ENCODE assay signal across 14 mouse cellular contexts in the genomic region with DNA sequence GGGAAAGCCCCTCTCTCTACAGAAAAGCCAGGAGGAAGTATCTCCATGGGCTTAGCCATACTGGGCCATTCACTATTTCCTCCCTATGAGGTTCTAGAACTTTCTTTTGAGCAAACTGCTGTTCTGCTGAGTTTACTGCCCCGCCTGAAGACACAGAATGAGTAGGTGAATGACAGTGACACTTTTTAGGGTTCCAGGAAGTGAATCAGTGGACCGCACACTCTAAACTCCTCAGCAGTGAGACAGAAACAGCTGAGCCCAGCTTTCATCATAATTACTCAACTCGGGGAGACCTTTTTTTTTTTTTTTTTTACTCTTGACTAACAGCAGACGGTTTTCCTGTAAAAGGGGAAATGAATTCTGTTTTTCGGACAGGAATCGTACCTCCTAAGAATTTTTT. TPM values are rescaled to one million over a fixed set of nuclear protein-coding genes. Genes with fewer than 3 reads are reported as not detected.
A peak's percentile ranks its signal among the peaks of the same experiment; 100 is the strongest.
DNase-seq lines count a peak whose midpoint lies in the region; ATAC-seq lines count a peak whose summit lies in the region.
"Had no signal": no experiment of that assay in that cellular context is flagged by ENCODE, and none has a peak within 500 bp of the region (broad histone marks: within the 10 kb centered on the region; RNA-seq: fewer than 3 reads in every experiment).

No protein-coding gene starts in this region.

- H3K36me3 ChIP-seq in kidney, embryonic 15.5 days, result peaks cover 4% of the 10 kb centered on the region; the same call in 1 of the 2 replicates
- no peaks in the 10 kb centered on the region for H3K36me3 ChIP-seq in macrophage (ENCODE audit: inconsistent target)

- H3K9ac ChIP-seq in kidney, embryonic 15.5 days, result no peak overlapping the region
- H3K9ac ChIP-seq: forebrain, postnatal 0 days; liver, embryonic 14.5 days had no signal

- no peak for ATAC-seq in kidney, embryonic 15.5 days (replicated peaks; ENCODE audit: low FRiP score)
- ATAC-seq: forebrain, postnatal 0 days had no signal

- H3K4me2 ChIP-seq in kidney, embryonic 15.5 days, result no peak overlapping the region

- 41% methylated on average over 6 of the region's 6 CpGs for WGBS in kidney, embryonic 15.5 days
- 0% methylated on average over 6 of the region's 6 CpGs for WGBS in macrophage (ENCODE audit: missing documents)

- H3K27ac ChIP-seq in kidney, embryonic 15.5 days, result peak overlapping the region; percentile 39; the same call in 1 of the 2 replicates
- H3K27ac ChIP-seq in brown adipose tissue, adult 24 weeks (replicated peaks; ENCODE audit: low read depth, low read length), result 0 out of 2 replicates have a peak overlapping the region, but pooled peaks have one; percentile 52
- peak overlapping the region; percentile 94 for H3K27ac ChIP-seq in macrophage
- H3K27ac ChIP-seq: liver, embryonic 14.5 days had no signal

- H3K4me3 ChIP-seq in kidney, embryonic 15.5 days (replicated peaks), result no peak overlapping the region
- no peak overlapping the region for H3K4me3 ChIP-seq in brown adipose tissue, adult 24 weeks (ENCODE audit: insufficient read depth, low read depth, low read length)
- H3K4me3 ChIP-seq in macrophage (ENCODE audit: inconsistent target), result peak overlapping the region; percentile 15; the same call in 1 of the 2 replicates

- H3K79me2 ChIP-seq in macrophage (ENCODE audit: inconsistent target), result no peaks in the 10 kb centered on the region

- no peaks in the 10 kb centered on the region for H3K27me3 ChIP-seq in kidney, embryonic 15.5 days

- H3K4me1 ChIP-seq in kidney, embryonic 15.5 days, result peaks cover 48% of the 10 kb centered on the region
- H3K4me1 ChIP-seq in brown adipose tissue, adult 24 weeks (ENCODE audit: control insufficient read depth, insufficient read depth, insufficient read length, low read length), result no peaks in the 10 kb centered on the region; the same call in 1 of the 2 replicates

- H3K9me3 ChIP-seq in kidney, embryonic 15.5 days (replicated peaks), result no peaks in the 10 kb centered on the region

- no peak for DNase-seq in kidney, postnatal 14 days
- DNase-seq in 416B (ENCODE audit: low read depth), result peak; percentile 24
- DNase-seq in cerebellum, adult 9-11 months, result no peak
- no peak for DNase-seq in layer of hippocampus, adult 18-20 months (ENCODE audit: low spot score in 2 of 2)
- no peak for DNase-seq in gastrocnemius, adult 8-10 months (ENCODE audit: low spot score in 2 of 2)
- DNase-seq: forebrain, postnatal 0 days; kidney, adult 18-20 months; layer of hippocampus, postnatal 36 days; right cerebral cortex, postnatal 25 days; thymus, adult 18-20 months had no signal

RNA-seq across cellular contexts. Expression of a gene that starts 10.9 kb away (rescaled TPM):
- 50.0 and 50.7 TPM in 2 replicates for polyA plus RNA-seq in kidney, embryonic 15.5 days (2015; fragmentation: Nextera tagmentation; extraction: Ambion mirVana)
- 4.0 and 7.2 TPM in 2 replicates for polyA plus RNA-seq in brown adipose tissue, adult 24 weeks (2012; ENCODE audit: insufficient read depth, insufficient read length, missing spikeins)
- 10 to 100 TPM in 8 of 26 experiments, 1 to 10 TPM in 11, under 1 TPM in 5, not detected in 2; 0.32 to 49.3 (median 2.2) TPM for total RNA-seq in macrophage (2018; cell fraction: chromatin; rRNA removed)
- 10 to 100 TPM in 6 of 26 experiments, 1 to 10 TPM in 20; 3.5 to 42.5 (median 5.8) TPM for total RNA-seq in macrophage (2018; cell fraction: cytosol; rRNA removed)
- total RNA-seq in macrophage (2018; cell fraction: nucleus; rRNA removed), result 10 to 100 TPM in 7 of 26 experiments, 1 to 10 TPM in 18, under 1 TPM in 1; 0.80 to 34.5 (median 5.8) TPM
- polyA plus RNA-seq in macrophage (2018), result 2.9 to 21.0 TPM (median 6.5 TPM) in 3 replicates
- 10 to 100 TPM; 18.9 to 20.0 TPM for total RNA-seq in layer of hippocampus, adult 18-20 months (2021)
- 1 to 10 TPM; 2.9 to 4.9 (median 4.2) TPM for total RNA-seq in gastrocnemius, adult 8-10 months (2022)

Comparison
In these comparisons a context has a peak if more than half of its experiments do, and no peak if none do; other contexts are left out.
1. H3K27ac ChIP-seq: peak in every context shown above with its lines; median percentile 94 in macrophage; 52 in brown adipose tissue, adult 24 weeks; 39 in kidney, embryonic 15.5 days.